Mouse (Mus musculus) kidney, adult 11 months (tissue): Measurements from ENCODE around the gene Gm28042.
A peak's percentile ranks its signal among the peaks of the same experiment; 100 is the strongest.

Experiments
- DNase-seq: peaks from one replicate; pipeline ENCODE4 v3.0.0; 2022

Gm28042 gene

DNA sequence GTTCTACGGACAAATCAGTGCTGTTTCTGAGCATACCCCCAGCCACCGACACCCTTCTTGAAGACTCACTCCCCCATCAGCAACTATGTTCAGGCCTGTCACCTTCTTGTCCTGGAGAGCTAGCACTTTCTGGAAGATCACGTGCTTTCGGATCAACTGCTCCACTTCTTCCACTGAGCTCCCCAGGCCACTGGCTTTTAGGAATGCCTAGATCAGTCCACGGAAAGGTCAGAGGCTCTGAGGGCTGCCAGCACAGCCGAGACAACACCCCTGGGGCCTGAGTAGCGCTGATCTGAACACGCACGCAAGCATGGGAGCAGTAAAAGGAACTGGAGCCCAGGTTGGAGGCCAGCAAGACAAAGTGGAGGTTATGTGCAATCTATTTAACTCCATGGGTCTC is 33.4 kb downstream of the Gm28042 start:
- peak; percentile 65 for DNase-seq

DNA sequence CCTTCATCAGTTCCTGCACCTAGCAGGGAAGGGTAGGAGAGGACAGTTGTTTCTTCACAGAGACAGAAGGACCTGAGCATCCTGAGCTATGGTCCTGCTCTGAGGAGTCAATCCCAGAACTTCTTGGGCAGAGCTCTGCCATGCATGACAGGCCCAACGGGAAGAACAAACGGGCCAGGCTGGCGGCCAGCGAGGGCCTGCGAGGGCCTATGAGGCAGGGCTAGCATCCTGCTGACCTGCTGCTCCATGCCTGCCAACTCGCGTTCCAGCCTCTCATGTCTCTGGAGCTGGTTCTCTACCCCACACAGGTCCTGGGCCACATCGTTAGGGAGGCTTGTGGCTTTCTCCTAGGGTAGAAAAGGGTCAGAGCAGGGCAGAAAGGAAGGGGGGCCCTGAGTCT is 35.0 kb downstream of the Gm28042 start:
- peak; percentile 15 for DNase-seq

DNA sequence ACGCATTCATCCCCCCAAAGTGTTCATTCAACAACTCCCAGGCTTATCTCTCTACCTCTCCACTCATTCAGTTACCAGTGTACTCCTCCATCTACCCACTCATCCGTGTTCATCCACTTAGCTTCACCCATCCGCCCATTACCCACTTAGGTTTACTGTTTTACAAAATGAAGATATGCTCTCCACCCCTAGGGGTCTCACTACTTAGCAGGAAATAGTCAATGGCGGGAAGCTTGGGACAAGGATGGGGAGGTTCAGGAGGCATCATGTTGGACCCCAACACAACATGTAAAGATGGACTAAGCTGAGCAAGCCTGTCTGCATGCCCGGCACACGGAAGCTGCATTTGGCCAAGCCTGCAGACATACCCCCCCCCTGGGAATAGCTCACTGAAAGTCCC is 37.3 kb downstream of the Gm28042 start:
- no peak for DNase-seq

DNA sequence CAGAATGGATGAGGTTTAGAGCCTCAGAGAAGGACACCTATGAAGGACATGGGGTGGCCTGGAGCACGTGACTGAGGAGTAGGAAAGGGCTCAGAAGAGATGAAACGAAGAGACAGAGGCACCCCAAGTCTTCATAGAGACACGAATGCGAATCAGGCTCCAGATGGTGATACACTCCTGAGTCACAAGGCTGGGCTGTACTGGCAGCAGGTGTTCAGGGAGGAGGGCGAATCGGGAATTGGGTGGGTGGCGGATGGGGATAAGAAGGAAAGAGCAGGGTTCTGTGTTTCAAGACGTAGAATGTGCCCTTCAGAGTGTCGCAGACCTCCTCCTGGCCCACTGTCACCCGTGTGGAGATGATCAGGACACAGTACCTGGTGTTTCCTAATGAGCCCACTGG is 38.0 kb downstream of the Gm28042 start:
- DNase-seq: no peak

DNA sequence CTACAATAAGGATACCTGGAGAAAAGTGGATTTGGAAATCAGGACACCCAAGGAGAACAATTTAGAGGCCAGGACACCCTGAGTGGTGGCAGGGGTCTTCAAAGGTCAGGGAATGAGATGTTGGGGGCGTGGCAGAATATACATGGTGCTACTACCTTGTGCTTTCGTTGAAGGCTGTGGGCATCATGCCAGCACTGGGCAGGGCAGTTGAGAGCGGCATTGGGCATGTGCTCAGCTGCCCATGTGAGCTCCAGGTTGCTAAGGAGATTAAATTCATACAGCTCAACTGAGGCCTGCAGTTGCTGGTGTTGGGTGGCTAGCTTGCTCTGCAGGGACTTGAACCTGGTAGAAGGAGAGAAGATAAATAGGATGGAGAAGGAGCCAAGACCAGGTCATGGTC is 38.9 kb downstream of the Gm28042 start:
- DNase-seq: no peak

DNA sequence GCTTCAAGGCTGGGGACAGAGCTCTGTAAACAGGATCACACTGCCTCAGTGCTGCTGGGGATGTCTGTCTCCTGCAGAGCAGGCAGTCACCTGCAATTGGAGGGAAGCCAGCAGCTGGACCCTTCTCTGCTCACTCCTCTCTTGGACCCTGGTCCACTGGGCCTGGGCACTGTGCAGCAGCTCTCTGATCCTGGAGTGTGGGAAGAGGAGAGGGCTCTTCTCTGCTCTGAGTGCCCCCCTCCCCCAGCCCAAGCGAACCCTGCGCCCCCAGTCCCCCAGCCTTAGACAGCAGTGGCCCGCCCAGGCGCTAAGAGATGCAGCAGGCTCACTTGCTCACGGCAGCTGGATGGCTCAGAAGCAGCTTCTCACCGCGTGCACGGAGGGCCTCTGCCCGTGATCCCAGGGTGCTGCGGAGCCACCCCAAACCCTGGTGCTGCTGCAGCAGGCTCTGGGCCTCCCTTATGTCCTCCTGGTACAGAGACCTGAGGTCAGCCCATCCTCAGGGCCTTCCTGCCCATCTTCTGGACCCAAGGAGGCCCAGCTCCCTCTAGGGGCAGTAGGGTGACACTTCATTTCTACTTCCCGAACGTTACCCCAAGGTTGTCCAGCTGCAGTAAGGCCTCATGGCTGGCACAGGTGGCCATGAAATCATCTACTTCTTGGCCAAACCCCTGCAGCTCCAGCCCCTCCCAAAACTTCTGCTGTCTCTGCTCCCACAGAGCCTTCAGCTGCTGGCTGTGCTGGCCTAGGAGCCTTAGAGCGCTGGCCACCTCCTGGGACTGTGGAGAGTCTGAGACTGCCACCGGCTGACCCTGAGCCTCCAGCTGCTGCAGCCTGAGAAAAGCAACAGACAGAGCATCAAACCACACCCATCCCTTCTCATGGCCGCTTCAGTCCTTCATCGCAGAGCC is 41.5 kb downstream of the Gm28042 start:
- no peak for DNase-seq

DNA sequence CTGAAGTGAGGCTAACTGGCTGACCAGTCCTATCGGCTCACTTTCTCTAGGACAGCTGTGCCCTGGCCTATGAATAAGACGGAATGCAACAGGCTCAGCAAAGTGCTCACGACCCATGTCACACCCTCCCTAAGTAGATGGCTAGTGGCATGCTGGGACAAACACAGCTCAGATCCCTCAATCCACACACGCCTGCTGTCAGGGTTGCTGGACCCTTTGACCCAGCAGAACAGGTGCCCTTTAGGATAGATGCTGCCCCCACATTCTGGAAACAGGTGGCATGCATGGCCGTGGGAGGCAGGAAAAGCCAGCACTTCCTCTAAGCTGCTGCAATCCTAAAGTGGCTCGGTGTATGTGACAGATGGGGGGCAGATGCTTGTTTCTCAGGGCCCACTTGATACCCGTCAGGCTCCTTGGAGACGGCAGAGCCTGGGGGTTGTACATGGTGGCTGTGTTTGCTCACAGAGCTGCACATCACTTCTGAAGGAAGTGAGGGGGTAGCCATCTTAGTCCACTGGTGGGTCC is 42.2 kb downstream of the Gm28042 start:
- DNase-seq: no peak

DNA sequence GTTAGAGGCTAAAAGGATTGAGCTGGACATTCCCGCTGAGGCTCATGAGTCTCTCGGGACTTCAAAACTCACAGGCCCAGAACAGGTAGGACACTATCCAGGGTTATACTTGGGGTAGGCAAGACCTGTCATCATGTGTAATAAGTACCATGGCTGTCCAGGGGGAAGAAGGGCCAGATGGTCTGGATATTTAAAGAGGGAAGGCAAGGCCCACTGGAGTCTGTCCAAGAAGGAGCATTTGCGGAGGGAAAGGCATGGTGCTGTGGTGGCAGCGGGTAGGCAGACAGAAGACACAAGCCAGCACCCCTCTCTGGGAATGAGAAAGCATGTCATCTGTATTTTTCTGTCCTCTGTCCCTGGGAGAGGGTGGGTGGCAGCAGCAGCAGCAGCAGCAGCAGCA is 46.8 kb downstream of the Gm28042 start:
- DNase-seq: no peak

DNA sequence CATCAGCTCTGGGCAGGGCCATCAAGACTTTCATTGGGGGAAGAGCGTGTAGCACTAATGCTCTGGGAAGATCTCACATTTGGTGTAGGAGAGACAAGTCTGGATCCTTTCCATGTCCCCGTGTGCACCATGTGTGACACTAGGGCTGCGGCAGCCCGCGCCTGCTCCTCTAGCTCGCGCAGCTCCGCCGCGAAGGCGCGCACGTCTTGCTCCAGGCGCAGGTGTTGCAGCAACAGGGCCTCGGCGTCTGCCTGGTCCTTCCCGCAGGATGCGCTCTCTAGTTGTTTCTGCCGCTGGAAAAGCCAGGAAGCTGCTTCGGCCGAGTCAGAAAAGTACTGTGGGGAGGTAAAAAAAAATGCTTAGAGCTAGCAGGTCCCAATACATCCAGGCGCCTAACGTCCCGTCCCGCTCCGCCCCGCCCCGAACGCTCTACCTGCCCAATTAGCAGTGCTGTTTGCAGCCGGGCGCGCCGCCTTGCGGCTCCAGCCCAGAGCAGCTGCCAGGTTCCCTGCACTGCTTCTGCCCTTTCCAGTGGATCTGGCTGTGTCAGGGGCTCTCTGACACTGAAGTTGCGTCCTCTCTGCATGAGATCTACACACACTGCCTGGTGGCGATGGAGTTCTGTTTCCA is 48.9 kb downstream of the Gm28042 start:
- peak; percentile 46 for DNase-seq

DNA sequence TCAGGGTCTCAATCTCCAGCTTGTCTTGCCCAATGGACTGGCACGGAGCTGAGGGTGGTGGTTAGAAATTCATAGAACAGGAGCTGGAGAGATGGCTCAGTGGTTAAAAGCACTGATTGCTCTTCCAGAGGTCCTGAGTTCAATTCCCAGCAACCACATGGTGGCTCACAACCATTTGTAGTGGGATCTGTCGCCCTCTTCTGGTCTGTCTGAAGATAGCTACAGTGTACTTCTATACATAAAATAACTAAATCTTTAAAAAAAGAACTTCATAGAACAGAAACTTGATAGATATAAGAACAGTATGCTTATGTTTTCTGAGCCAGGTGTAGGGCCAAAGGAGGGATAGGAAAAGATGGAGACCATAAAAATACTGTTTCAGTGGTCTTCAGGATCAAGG is 55.1 kb downstream of the Gm28042 start:
- DNase-seq: no peak

DNA sequence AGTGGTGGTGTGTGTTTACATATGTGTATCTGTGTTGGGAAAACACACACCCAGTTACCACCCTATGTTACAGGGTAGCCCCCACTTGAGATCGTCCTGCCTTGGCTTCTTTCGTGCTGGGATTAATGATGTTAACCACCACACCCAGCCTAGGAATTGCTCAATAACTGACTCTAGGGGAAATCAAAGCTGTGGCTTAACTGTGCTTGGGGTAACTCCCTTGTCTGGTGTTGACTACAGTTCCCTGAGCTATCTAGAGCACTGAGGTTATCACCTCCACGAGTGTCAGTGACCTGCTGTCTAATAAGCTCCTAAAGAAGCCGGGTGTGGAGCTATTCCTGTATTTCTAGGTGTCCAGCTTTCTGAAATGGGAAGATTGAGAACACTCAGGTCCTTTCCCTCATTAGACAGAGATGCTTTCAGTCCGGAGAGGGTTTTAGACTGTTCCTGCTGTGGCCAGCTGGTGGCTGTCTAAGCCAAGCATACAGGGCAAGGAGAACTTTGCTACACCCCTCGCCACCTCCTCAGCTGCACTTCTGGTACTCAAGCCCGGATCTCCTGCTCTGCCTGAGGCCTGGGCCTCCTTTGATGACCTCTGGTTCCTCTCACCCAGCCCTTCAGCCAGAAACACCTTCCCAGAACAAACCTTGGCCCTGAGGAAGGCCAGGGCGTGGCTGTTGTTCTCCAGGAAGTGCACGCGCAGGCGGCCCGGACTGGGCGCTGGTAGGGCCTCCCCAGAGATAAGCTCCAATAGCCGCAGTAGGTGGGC is 57.5 kb downstream of the Gm28042 start:
- DNase-seq: no peak

DNA sequence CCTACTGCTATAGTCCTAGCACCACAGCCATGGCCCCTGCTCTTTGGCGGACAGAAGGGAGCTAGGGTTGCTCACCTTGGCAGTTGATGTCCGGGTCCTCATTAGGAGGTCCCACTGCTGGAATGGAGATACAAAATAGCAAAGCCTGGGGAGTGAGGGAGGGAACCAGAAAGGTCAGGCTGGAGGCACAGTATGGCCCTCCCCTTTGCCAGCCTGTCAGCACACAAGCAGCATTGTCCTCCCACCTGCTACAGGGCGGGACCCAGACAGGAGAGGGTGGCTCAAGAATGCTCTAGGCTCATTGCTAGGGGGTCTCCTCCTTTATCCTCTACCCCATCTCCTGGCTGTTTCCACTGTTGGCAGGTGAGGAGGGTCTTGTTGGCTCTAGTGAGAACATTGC is 58.7 kb downstream of the Gm28042 start:
- no peak for DNase-seq

DNA sequence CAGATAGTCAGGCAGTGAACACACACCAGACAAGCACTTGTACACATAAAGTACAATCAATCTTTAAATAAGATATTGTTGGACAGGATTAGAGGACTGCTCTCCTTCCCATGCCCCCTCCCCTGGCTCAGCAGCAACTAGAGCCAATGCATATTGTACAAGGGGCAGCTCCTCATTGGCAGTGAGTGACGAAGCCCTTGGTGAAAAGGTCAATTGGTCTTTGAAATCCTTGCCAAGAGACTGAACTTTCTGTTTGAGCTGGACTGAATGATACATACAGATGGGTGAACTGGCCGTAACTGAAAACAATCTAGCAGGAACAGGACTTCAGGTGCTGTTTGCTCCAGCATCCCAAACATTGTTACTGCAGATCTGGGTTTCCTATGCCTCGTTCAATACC is 60.1 kb downstream of the Gm28042 start:
- no peak for DNase-seq

DNA sequence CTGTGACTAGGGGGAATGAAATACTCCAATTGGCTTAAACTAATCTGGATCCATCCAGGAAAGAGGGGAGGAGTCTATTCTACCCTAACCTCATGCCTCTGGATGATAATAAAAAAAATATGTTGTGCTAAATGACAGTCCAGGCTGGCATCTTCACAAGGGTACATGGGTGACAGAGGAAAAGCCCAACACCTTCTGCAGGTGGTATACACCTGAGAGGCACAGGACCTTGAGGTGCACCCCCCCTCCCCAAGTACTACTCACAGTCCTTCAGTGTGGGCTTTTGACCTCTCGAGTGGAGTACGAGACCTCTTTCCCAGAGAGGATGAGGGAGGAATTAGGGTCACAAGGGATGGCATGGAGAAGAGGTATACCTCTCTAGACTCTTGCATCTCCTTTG is 60.6 kb downstream of the Gm28042 start:
- DNase-seq: no peak

DNA sequence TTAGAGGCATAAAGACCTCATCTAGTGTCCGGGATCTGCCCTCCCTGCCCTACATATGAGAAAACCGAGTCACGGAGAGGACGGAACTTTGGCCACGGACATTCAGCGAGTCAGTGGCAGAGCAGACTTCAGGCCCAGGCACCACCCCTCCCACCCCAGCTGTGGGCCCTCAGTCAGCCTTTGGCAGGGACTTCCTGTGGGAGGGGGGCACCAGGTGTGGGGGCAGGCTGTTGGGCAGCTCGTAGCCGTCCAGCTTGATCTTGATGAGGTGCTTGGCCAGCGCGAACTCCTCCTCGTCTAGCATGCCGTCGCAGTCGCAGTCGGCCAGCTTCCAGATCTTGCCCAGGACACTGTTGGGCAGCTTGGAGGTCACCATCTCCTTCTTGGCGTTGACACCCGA is 63.7 kb downstream of the Gm28042 start:
- no peak for DNase-seq
